Mouse (Mus musculus) monocyte, adult 5-6 weeks (primary cell): ENCODE results near the gene Setd3. TPM values are rescaled to one million over a fixed set of nuclear protein-coding genes. Genes with fewer than 3 reads are reported as not detected.

Source experiments
- ATAC-seq: fragments of 153-309, 156-312 bp; replicated peaks from 2 replicates; pipeline ENCODE4 v1.8.0; 2017; ENCODE audit warnings: mild to moderate bottlenecking; ENCODE audit not compliant: low TSS enrichment, insufficient number of reproducible peaks, severe bottlenecking, poor library complexity, low FRiP score
- total RNA-seq: library from RNA; stranded (forward); fragments of 200-1000, 200-491, 200-594 nt; gene quantifications from 3 replicates; pipeline ENCODE4 v1.2.3, GENCODE M21; 2017

The Setd3 gene
- 101 to 135 TPM (median 121 TPM) in 3 replicates for total RNA-seq

DNA sequence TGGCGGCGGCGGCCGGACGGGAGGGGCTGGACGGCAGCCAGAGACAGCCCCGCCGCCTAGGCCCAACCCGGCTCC lies at the start of gene Setd3:
TSS of gene Setd3 (minus strand) at position 69 of the 75 bp plus-strand sequence.
- no peak for ATAC-seq

DNA sequence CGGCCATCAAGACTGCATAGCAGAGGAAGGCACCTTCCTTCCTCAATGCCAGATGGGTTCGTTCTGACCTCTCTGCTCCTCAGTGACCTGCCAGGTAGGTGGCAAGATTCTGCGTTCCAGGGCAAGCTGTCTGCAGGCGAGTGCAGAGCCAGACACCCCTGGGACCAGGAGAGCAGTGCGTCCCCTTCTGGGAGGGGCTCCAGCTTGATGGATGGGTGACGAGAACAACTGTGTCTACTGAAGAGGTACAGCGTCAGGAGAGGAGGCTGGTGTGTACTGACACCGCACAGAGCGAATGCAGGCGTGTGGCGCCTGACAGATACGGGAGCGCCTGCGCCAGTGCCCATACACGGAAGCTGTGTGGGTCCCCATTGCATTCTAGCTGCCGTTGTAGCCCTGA lies 48.4 kb upstream of the Setd3 start:
- no peak for ATAC-seq

- ATAC-seq = no peak
These were observed 47.8 kb upstream of the Setd3 start for GRCm38 (mm10) chr12:108226941-108227340.

DNA sequence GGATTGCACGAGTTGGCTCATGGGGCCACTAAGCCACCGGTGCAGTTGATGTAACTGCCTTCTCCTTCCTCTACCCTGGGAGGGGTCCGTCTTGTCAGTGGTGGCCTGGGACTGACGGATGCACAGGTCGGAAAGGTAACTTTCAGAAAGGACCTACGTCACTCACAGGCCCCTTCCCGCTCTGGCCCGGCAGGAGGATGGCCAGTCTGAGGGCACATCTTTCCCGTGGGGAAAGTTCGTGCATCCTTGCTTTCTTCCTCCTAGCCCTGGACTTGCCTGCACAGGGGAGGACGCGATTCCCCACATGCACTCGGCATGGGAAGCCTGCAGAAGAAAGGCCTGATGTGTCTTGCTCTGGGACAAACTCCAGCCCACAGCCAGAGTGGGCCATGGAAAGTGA lies 47.1 kb upstream of the Setd3 start:
- no peak for ATAC-seq

- no peak for ATAC-seq
These were observed 46.7 kb upstream of the Setd3 start for GRCm38 (mm10) chr12:108225781-108226180.

DNA sequence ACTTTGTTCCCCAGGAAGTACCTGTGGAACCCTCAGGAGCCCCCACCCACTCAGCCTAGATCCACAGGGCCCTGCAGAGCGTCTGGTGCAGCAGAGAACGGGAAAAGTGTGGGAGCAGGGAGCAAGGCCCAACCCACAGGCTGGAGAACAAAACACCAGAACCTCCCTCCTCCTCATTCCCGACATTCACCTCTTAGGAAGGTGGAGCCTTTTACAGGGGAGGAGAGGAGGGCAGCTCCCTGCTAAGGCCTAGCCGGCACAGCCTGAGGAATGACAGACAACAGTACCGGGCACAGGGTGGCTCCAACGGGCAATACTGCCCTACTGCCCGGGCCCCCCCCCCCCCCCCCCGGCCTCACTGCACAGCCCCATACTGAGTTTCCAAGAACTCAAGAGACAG lies 44.2 kb upstream of the Setd3 start:
- no peak for ATAC-seq

- ATAC-seq = no peak
These were observed 42.6 kb upstream of the Setd3 start for GRCm38 (mm10) chr12:108221712-108222111.

DNA sequence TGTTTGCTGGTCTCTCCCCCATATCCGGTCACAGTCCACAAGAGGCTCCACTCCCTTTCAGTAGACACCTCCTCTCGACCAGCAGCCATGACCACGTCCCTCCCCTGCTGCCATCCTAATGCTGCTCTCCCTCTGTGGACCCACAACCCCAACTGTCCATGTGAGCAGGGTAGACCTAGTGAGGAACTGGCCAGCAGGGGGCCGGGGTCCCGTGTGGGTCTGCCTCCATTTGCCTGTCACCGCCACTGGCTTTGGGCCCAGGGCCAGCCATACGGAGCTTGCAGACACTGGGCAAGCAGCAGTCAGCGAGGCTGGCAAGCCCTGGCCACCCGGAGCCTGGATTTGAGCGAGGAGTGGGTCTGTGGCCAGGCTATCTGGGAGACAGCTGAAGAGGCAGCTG lies 42.1 kb upstream of the Setd3 start:
- ATAC-seq = no peak

DNA sequence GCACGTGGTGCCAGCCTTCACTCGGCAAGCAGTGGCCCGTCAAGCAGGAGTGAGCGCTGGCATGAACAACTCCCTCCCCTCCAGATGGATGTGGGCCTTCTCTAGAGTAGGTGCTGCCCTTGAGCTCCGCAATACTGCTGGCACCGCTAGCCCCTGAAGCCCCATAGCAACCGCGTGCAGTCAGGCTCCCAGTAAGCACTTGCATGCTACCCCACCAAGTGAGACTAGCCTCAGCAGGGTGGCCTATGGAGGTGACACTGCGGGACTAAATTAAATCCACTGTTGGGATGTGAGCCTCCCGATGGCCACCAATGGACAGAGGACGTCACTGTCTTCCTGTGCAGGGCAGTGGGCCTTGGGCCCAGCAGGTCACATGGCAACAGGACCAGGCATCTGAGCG lies 41.5 kb upstream of the Setd3 start:
- ATAC-seq = no peak

- ATAC-seq = no peak
These were observed 40.9 kb upstream of the Setd3 start for GRCm38 (mm10) chr12:108219825-108220616.

GRCm38 (mm10) chr12:108219163-108219562 lies 40.0 kb upstream of the Setd3 start:
- no peak for ATAC-seq

DNA sequence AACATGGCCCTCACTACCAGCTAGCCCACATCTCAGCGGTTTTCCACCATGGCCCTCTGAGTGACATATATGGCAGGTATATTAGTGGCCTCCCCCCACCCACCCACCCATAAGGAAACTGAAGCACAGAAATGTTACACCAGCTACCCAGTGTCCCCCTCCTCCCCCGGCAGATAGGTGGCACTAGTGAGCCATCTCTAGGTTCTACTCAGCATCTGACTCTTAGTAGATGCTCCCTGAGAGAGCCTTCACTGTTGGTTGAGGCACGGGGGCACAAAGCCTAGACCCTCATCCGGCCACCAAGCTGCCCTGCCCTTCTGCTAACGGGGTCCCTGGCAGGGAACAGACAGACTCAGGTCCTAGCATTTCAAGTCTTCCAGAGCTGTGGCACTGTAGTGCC lies 38.5 kb upstream of the Setd3 start:
- no peak for ATAC-seq

DNA sequence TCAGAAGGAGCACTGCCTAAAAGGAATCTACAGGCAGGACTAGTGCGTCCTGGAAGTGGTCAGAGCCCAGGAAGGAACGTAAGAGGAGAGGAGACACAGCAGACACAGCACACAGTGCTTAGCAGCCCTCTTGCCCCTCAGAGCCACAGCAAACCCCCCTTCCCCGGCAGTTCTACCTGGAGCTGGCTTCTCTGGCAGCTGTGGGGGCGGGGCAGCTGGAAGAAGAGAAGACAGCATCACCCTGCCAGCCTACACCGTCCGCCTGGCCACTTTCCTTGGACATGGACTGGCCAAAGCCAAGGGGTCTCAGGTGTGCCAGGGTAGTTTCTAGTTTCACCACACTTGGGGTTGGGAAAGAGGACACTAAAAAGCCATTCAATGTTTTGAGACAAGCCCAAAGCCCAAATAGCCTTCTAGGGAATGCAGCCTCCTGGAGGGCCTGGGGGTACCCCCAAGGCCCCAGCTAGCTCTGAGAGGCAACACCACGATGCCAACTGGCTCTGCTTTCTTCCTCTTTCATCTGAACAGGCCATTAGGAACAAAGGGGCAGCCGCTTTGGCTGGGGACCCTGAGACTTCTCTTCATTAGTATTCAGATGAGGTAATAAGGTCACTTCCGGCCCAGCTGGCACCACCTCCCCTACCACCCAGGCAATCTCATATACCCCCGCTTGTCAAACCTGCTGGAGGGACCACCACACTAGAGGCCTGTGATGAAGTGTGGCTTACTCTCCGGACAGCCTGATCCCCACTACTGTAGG lies 37.7 kb upstream of the Setd3 start:
- no peak for ATAC-seq

DNA sequence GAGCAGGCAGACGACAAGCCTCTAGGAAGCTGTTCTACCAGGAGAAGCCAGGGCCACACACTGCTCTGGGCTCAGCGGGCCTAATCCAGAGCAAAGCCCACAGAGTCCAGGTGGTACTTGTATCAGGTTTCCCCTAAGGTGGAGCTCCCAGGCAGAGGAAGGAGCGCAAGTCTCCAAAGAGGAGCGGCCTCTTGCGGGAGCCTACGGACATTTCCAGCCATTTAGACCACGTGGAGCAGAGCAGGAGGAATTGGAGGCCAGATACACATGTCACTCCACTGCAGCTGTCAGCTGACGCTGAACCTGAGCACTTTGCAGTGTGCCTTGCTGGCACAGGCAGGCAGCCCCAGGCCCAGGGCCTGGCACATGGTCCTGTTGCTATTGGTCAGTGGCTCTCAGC lies 36.0 kb upstream of the Setd3 start:
- no peak for ATAC-seq

DNA sequence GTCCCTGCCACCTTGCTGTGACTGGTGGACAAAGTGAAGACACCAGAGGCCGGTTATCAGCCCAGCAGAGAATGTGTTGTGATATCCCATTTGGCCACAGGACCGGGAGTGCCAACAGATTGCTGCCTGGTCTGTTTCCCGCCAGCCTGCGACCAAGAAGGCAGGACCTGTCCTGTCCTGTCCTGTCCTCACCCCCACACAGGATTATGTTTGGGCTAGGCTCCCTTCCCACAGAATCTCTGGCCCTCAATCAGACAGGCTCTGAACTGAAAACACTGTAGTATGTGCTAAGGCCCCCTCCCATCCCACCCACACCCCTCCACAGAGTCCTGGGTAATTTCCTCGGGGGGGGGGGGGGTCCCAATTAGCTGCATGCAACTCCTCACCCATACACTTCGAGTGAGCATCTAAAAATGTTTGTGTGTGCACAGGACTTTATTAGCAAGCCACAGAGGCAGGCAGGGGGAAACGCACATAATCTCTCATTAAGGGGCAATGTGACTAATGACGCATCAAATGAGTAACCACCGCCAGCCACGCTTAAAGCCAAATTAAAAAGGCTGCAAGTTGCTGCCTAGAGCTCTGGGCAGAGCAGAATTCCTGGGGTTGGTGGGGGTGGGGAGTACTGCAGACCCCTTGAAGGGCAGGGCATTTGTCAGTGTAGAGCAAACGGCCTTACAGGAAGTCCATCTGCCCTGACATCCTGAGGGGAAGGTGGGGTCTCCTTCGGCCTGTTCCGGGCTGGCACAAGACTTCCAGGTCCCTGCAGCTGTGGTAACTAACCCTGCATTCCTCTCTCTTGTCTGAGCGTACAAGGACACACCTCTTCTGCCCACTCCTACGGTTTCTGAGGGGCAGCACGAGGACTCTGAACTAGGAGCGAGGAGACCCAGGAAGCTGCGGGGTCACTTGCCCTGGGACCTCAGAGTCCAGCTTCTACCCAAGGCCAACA lies 34.3 kb upstream of the Setd3 start:
- no peak for ATAC-seq

DNA sequence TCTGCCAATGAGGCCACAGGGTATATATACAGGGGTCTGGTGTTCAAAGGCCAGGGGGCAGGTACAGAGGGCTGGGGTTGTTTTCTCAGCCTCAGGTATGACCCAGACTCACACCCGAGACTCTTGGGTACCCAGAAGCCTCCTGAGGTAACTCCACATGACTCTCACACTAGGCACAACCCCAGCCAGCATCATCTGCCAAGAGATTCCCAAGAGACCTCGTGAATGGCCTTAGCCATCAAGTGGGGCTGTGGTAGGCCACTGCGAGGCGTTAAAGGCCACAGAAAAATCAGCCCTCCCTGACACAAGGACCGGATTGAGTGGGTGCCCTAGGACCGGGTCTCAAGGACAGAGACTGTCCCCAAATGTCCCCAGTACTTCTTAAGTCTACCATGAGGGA lies 33.4 kb upstream of the Setd3 start:
- no peak for ATAC-seq

DNA sequence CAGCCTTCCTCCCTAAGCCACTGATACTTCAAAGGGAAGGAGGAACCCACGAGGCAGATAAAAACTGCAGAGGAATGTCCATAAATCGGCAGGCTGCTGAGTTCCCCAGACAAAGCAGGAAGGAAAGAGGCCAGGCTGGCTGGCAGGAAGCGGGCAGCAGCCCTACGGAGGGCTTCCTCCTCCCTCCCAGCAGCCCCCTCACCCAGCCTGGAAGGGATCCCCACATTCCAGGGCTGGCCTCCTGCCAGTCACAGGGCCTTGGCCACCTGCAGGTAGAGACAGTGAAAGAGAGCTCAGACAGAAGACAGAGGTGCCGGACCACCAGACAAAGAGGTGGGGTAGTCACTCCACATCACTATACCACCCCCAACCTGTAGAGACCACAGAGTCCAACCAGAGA lies 33.0 kb upstream of the Setd3 start:
- ATAC-seq = no peak

- ATAC-seq = no peak
These were observed 31.5 kb upstream of the Setd3 start for GRCm38 (mm10) chr12:108210623-108211022.

DNA sequence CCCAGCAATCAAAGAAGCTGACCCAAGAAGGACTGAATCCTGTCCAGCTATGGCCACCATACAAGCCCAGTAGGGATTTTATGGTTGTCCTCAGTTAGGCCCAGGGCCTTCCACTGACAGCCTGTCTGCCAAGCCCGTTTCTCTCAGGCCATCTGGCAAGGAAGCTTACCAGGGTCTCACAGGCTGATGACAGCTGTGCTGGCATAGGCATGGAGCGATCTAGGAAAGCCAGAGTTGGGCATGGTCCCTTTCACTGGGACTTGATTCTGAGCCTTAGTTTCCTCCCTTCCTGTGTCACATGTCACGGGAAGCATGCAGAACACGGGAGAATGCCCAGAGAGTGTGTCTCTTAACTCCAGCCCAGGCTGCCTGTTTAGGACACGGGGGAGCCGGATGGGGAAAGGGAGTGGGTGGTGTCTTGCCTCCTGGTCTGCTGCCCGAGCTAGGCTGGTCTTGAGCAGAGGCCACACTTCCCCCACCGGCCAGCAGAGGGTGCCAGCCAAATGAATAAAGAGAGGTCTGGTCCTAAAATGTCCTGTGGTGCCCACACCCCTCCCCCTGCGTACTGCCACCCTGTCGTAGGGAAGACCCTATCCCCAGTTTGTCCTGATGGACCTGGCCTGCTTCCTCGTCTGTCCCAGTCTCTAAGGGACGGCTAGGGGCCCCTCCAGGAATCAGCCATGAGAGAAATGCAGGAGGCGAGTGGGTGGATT lies 29.8 kb upstream of the Setd3 start:
- no peak for ATAC-seq
